Mouse (Mus musculus) intestine, embryonic 14.5 days (tissue): Measurements from ENCODE around the gene Tm2d1. TPM values are rescaled to one million over a fixed set of nuclear protein-coding genes. Genes with fewer than 3 reads are reported as not detected.
"Not testable (repeated sequence)": the region's sequence is repeated elsewhere in the genome, so short reads cannot be mapped to it uniquely, and the experiment has no call there.

Source experiments
- ATAC-seq: fragments of 200-750 bp; cut with Nextera tagmentation; replicated peaks from 2 replicates; pipeline ENCODE4 v1.8.0; 2017; ENCODE audit warnings: low read depth, moderate number of reproducible peaks, moderate TSS enrichment, moderate library complexity; ENCODE audit not compliant: low FRiP score, low TSS enrichment
- DNase-seq: peaks from one replicate; pipeline ENCODE4 v3.0.0-alpha.2; 2018; ENCODE audit warnings: low spot score
- H3K27ac ChIP-seq: fragments of 300-500 bp; sonication (generic); 2 replicates; pipeline ENCODE4 v1.5.1; 2014; ENCODE audit warnings: low read depth, mild to moderate bottlenecking, control low read depth
- H3K27me3 ChIP-seq: fragments of 300-500 bp; sonication (generic); replicated peaks from 2 replicates; pipeline ENCODE4 v1.6.1; 2014; ENCODE audit warnings: low read length, control low read depth; ENCODE audit not compliant: control insufficient read depth, insufficient read depth
- H3K36me3 ChIP-seq: fragments of 300-500 bp; sonication (generic); 2 replicates; pipeline ENCODE4 v1.6.1; 2014; ENCODE audit warnings: low read length, control low read depth; ENCODE audit not compliant: control insufficient read depth, insufficient read depth
- H3K4me1 ChIP-seq: fragments of 300-500 bp; sonication (generic); replicated peaks from 2 replicates; pipeline ENCODE4 v1.6.1; 2014; ENCODE audit warnings: low read length, control low read depth, mixed read lengths; ENCODE audit not compliant: control insufficient read depth, insufficient read depth
- H3K4me2 ChIP-seq: fragments of 300-500 bp; sonication (generic); 2 replicates; pipeline ENCODE4 v1.6.1; 2014; ENCODE audit warnings: low read length
- H3K4me3 ChIP-seq: fragments of 300-500 bp; sonication (generic); 2 replicates; pipeline ENCODE4 v1.5.1; 2014; ENCODE audit warnings: low read depth, low read length, control low read depth, mixed read lengths
- H3K9ac ChIP-seq: fragments of 300-500 bp; sonication (generic); 2 replicates; pipeline ENCODE4 v1.6.1; 2014; ENCODE audit warnings: mild to moderate bottlenecking, low read length
- H3K9me3 ChIP-seq: fragments of 300-500 bp; sonication (generic); 2 replicates; pipeline ENCODE4 v1.6.1; 2016; ENCODE audit warnings: low read length, control low read depth; ENCODE audit not compliant: control insufficient read depth
- WGBS: fragments of 180-500 bp; shearing (Covaris S2); extraction: QIAGEN DNeasy Blood & Tissue Kit; methylation state at CpG from one replicate; pipeline ENCODE4 v1.1.7; 2014; 5-methylcytosine and 5-hydroxymethylcytosine counted together
- polyA plus RNA-seq: library from polyadenylated mRNA; unstranded; fragments of >200 nt; fragmentation: Nextera tagmentation; extraction: Ambion mirVana; gene quantifications from 2 replicates; pipeline ENCODE4 v1.2.1, GENCODE M21; 2014

Gene Tm2d1
- polyA plus RNA-seq: 77.9 and 84.9 TPM in 2 replicates

DNA sequence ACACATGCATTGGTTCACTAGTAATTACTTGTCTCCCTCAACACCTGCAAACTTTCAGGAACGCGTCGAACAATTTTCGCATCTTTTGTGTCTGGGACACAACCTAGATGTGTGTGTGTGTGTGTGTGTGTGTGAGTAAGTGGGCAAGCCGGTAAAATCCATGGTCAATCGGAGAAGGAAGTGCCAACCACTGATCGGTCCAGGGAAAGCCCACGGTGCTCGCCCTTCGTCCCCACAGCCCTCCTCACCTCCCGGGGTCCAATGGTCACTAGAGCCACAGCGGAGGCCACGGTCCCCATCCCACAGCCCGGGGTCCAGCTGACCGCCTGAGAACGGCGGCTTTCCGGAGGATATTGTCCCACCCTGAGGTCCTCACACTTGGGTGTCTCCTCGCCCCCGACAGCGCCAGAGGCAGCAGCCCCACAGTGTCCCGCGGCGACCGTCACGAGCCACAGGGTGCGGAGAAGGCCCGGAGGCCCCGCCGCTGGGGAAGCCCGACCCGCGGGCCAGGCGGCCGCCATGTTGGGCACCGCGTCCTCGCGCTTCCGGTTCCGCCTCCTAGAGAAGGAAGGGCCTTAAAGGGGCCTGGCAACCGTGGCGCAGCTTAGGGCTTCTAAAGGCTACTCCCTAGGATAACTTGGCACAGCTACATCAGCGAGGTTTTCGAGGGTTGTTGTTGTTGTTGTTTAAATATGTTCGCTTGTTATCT is at the start of gene Tm2d1:
Tm2d1 (minus strand) TSS at position 591 of the 709 bp plus-strand sequence.
- no peaks in the 10 kb centered on the region for H3K27me3 ChIP-seq
- peaks cover 10% of the 10 kb centered on the region; the same call in 1 of the 2 replicates for H3K4me1 ChIP-seq
- H3K4me2 ChIP-seq: peak within 1 kb of the TSS; percentile 69
- under 1% methylated on average over 46 of the region's 46 CpGs for WGBS
- H3K9me3 ChIP-seq: no peaks in the 10 kb centered on the region
- H3K27ac ChIP-seq: peak within 1 kb of the TSS; percentile 74
- peak within 1 kb of the TSS; percentile 91 for H3K4me3 ChIP-seq
- H3K9ac ChIP-seq: peak within 1 kb of the TSS; percentile 98
- peak; percentile 95 for ATAC-seq
- DNase-seq: peak; percentile 88
- H3K36me3 ChIP-seq: 0 out of 2 replicates have a peak, but pooled peaks cover 5% of the 10 kb centered on the region

DNA sequence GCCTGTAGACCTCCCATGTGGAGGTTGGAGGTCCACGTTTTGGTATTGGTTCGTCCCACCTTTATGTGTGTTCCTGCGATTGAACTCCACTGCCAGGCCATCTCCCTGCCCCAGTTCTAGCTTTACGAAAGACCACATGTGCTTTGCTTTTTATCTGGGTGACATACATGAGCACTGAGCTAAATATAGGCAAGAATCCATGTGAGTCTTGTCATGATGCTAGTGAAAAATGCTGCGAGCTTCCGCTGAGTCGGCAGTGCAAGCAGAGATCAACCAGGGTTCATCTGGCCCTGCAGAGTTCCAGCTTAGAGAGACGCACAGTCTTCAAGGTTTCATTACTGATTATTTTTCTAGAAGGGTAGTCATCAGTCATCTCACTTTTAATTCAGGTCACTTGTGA is 45.3 kb upstream of the Tm2d1 start:
- H3K4me3 ChIP-seq: no peak overlapping the region
- no peak overlapping the region for H3K27ac ChIP-seq
- H3K9ac ChIP-seq: no peak overlapping the region
- H3K36me3 ChIP-seq: peaks cover 9% of the 10 kb centered on the region
- WGBS: 56% methylated on average over 8 of the region's 8 CpGs
- no peak overlapping the region for H3K4me2 ChIP-seq
- DNase-seq (no peak), ATAC-seq (no peak)
- H3K4me1 ChIP-seq: 0 out of 2 replicates have a peak, but pooled peaks cover 2% of the 10 kb centered on the region
- H3K27me3 ChIP-seq: no peaks in the 10 kb centered on the region
- no peaks in the 10 kb centered on the region for H3K9me3 ChIP-seq

- not testable (repeated sequence) for H3K9ac ChIP-seq, DNase-seq, H3K4me2 ChIP-seq, H3K4me1 ChIP-seq, H3K9me3 ChIP-seq, H3K27ac ChIP-seq, ATAC-seq, H3K27me3 ChIP-seq, H3K4me3 ChIP-seq
- 92% methylated on average over 8 of the region's 8 CpGs for WGBS
- peaks cover 36% of the 10 kb centered on the region for H3K36me3 ChIP-seq
Observed at GRCm38 (mm10) chr4:98415150-98415549, 32.0 kb upstream of the Tm2d1 start.

- no peak overlapping the region for H3K27ac ChIP-seq
- 92% methylated on average over 4 of the region's 4 CpGs for WGBS
- no peak overlapping the region for H3K9ac ChIP-seq
- no peak overlapping the region for H3K4me3 ChIP-seq
- no peak overlapping the region for H3K4me2 ChIP-seq
- peaks cover 17% of the 10 kb centered on the region for H3K36me3 ChIP-seq
- no peaks in the 10 kb centered on the region for H3K27me3 ChIP-seq
- ATAC-seq: no peak
- no peaks in the 10 kb centered on the region for H3K9me3 ChIP-seq
- no peaks in the 10 kb centered on the region for H3K4me1 ChIP-seq
- DNase-seq: no peak
Observed at GRCm38 (mm10) chr4:98408455-98408854, 25.3 kb upstream of the Tm2d1 start.

- 93% methylated on average over 6 of the region's 6 CpGs for WGBS
- H3K4me1 ChIP-seq: no peaks in the 10 kb centered on the region
- no peak overlapping the region for H3K4me3 ChIP-seq
- no peak for ATAC-seq
- no peak overlapping the region for H3K4me2 ChIP-seq
- H3K27me3 ChIP-seq: no peaks in the 10 kb centered on the region
- H3K9me3 ChIP-seq: no peaks in the 10 kb centered on the region
- no peak overlapping the region for H3K27ac ChIP-seq
- H3K9ac ChIP-seq: no peak overlapping the region
- H3K36me3 ChIP-seq: 0 out of 2 replicates have a peak, but pooled peaks cover 4% of the 10 kb centered on the region
- no peak for DNase-seq
Observed at GRCm38 (mm10) chr4:98404412-98404811, 21.3 kb upstream of the Tm2d1 start.

- H3K4me3 ChIP-seq: no peak overlapping the region
- H3K9ac ChIP-seq: no peak overlapping the region
- no peak overlapping the region for H3K27ac ChIP-seq
- DNase-seq (no peak), ATAC-seq (no peak)
- H3K4me2 ChIP-seq: no peak overlapping the region
- no peaks in the 10 kb centered on the region for H3K4me1 ChIP-seq
- 0 out of 2 replicates have a peak, but pooled peaks cover 4% of the 10 kb centered on the region for H3K36me3 ChIP-seq
- H3K9me3 ChIP-seq: no peaks in the 10 kb centered on the region
- WGBS: 59% methylated on average over 4 of the region's 4 CpGs
- H3K27me3 ChIP-seq: no peaks in the 10 kb centered on the region
Observed at GRCm38 (mm10) chr4:98403492-98403891, 20.4 kb upstream of the Tm2d1 start.

GRCm38 (mm10) chr4:98401584-98401962 is 18.5 kb upstream of the Tm2d1 start:
- no peaks in the 10 kb centered on the region; the same call in 1 of the 2 replicates for H3K4me1 ChIP-seq
- 66% methylated on average over 2 of the region's 2 CpGs for WGBS
- H3K9me3 ChIP-seq: no peaks in the 10 kb centered on the region
- no peaks in the 10 kb centered on the region for H3K36me3 ChIP-seq
- ATAC-seq (no peak), DNase-seq (no peak)
- no peaks in the 10 kb centered on the region for H3K27me3 ChIP-seq
- no peak overlapping the region for H3K9ac ChIP-seq
- no peak overlapping the region for H3K4me2 ChIP-seq
- no peak overlapping the region for H3K4me3 ChIP-seq
- no peak overlapping the region for H3K27ac ChIP-seq

DNA sequence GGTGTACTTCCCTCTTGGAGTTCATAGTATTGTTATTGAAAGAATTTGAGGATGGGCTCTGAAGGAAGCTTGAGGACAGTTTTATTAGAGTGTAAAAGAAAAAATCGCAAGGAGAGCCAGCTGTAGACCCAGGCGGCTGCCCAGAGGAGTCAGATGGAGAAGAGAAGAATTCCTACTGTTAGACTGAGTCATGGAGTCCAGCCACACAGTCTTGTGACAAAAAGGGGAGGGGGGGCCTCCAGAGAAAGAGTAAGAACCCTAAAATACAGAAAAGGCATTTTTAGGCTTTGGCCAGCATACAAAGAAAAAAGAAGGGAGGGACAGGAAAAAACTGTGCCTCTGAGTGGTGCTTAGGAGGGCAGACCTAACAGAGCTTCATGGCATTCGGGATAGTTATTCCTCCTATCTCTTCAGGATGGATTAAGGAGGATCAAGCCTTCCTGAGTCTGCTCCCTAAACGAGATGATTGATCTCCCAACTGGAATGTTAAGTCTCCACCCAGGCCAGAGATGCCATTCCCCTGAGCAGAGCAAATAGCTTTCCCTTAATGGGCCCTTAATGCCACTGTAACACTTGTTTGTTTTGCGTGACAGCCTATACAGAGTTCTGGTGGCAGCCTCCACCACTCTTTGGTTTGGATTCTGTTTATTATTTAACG is 17.9 kb upstream of the Tm2d1 start:
- H3K27me3 ChIP-seq: no peaks in the 10 kb centered on the region
- H3K4me1 ChIP-seq: peaks cover 3% of the 10 kb centered on the region; the same call in 1 of the 2 replicates
- H3K4me2 ChIP-seq: no peak overlapping the region
- no peak overlapping the region for H3K4me3 ChIP-seq
- no peaks in the 10 kb centered on the region for H3K9me3 ChIP-seq
- ATAC-seq (0 out of 2 replicates have a peak, but pooled peaks have one; percentile 36), DNase-seq (no peak)
- H3K36me3 ChIP-seq: no peaks in the 10 kb centered on the region
- no peak overlapping the region for H3K9ac ChIP-seq
- no peak overlapping the region for H3K27ac ChIP-seq
- WGBS: 27% methylated on average over 6 of the region's 6 CpGs
